Mouse (Mus musculus) yolk sac, embryonic 10.5 days (tissue): ENCODE data around the gene Clip4.

ENCODE experiments used
- DNase-seq: peaks from one replicate; pipeline ENCODE4 v3.0.0-alpha.2; 2017; ENCODE audit warnings: low spot score

Clip4 gene

GRCm38 (mm10) chr17:71872976-71873375, 104.7 kb downstream of the Clip4 start:
- DNase-seq: no peak

GRCm38 (mm10) chr17:71874077-71874476, 105.8 kb downstream of the Clip4 start:
- DNase-seq: peak; percentile 35

DNA sequence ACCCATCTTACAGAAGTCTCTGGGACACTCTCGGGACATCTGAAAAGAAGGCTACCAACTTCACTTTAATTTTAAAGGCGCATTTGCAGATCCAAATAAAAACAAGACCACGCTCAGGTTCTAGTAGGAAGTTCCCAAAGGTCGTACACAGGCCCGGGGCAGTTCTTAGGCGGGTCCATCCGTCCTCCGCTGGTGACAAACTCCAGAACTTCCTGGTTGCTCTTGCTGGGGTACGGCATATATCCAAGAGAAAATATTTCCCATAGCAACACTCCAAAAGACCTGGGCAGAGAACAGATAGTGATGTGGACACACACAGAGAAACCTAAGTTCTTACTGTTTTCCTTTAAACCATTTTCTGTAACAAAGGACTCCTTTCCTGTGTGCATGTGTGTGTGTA, 106.5 kb downstream of the Clip4 start:
- no peak for DNase-seq

DNA sequence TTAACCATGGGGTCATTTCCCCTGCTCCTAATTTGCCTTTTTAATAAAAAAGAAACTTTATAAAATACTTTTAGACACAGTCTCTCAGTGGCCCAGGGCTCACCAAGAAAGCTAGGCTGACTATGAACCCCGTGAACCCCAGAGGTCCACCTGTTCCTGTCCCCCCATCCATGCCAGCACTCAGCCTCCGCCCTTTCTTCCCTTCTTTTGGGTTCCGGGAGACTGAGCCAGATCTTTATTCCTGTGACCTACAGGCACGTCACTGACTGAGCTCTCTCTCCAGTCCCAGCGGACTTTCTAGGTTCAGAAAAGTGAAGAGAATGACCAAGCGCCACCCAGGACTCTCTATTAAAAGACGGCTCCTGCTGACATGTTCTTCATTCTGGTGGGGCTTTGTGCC, 107.2 kb downstream of the Clip4 start:
- DNase-seq: no peak

DNA sequence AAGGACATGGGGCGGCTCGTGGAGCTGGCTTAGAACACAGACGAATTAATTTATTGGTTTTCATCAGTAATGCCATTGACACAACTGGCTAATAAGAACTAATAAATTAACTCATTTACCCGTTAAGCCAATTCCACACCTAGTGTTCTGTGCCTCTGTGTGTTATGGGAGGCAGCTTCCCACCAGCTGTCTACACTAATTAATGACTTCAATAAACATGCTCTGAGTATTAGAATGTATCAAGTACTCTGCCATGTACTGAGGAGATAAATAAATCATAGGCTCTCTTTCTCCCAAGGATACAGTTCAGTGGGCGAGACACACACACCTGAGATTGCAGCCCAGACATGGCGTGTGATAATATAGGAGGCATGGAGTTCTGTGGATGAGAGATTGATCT, 113.1 kb downstream of the Clip4 start:
- DNase-seq: no peak

- no peak for DNase-seq
Observed at GRCm38 (mm10) chr17:71909107-71909506, 140.8 kb downstream of the Clip4 start.

- DNase-seq: no peak
Observed at GRCm38 (mm10) chr17:71913188-71913587, 144.9 kb downstream of the Clip4 start.
